Mouse (Mus musculus) frontal cortex, adult (tissue): ENCODE results near the gene Usp47.
"Not testable (repeated sequence)": the region's sequence is repeated elsewhere in the genome, so short reads cannot be mapped to it uniquely, and the experiment has no call there.

Experiments used
- ATAC-seq: cut with Nextera tagmentation; 2 replicates; pipeline ENCODE4 v1.9.2; 2017; ENCODE audit warnings: mild to moderate bottlenecking, moderate library complexity, mixed read lengths; ENCODE audit not compliant: low TSS enrichment

The Usp47 gene

DNA sequence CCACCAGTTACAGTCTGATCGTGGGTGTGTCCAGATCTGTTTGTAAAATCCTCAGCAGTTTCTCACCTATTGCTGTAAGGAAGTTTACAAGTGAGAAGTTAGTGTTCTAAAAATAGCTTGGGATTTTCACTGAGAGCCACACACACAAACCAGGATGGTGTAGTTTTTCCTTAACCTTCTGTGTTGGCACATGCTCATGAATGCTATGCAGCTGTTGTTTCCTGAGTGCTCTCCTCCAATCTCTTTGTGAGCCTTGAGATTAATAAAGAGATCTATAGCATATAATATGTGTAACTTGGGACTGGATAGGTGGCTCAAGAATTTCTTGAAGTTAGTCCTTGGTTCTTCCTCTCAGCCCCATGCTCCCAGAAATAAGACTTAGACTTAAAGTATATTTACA, 13.3 kb downstream of the Usp47 start:
- ATAC-seq = no peak

DNA sequence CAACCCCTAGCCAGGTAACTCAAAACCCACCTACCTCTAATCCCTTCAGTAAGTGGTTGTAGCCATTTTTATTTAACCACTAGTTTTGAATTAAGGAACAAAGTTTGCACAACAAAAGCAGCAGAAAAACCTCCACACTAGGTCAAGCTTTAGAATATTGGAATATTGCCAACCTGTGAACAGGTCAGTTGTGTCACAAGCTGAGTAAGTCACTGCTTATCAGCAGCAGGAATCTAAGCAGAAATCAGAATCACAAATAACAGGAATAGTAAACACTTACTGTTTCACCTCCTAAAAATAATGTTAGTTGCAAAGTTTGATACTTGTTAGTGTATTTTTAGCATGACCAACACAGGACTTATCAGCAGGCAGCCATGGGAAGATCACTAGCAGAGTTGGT, 17.0 kb downstream of the Usp47 start:
- ATAC-seq = no peak

DNA sequence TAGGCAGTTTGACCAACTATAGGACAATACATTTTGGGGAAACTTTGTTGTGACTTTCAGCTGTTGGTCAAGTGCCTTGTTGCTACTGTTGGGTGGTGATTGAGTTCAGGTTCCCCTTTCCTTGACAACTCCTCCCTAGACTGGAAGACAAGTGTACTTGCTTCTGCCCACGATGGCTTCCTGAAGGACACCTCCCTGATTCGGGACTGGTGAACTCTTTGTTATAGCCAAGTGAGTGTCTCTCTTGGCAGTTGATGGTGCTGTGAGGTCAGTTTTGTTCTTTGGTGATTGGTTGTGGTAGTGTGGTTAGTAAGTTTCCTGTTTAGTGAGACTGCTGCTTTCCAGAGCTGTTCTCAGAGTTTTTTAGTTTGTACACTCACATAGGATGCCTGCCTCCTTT, 19.5 kb downstream of the Usp47 start:
- no peak for ATAC-seq

DNA sequence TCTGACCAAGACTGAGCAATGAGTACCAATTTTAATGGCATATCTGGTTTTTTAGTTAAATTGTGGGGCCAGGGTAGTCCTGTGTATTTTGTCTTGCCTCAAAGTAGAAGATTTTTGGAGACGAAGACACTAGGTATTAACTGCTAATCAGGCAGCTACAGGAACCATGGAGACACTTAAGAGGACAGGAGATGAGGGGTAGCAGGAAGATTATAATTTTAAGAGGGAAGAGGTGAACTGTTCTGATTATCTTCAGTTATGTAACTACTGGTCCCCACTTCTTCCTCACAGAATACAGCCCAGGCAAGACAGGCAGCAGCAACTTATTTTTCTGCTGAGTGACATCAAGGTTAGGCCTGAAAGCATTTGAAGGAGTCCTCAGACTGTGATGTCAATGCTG, 21.9 kb downstream of the Usp47 start:
- ATAC-seq = no peak

DNA sequence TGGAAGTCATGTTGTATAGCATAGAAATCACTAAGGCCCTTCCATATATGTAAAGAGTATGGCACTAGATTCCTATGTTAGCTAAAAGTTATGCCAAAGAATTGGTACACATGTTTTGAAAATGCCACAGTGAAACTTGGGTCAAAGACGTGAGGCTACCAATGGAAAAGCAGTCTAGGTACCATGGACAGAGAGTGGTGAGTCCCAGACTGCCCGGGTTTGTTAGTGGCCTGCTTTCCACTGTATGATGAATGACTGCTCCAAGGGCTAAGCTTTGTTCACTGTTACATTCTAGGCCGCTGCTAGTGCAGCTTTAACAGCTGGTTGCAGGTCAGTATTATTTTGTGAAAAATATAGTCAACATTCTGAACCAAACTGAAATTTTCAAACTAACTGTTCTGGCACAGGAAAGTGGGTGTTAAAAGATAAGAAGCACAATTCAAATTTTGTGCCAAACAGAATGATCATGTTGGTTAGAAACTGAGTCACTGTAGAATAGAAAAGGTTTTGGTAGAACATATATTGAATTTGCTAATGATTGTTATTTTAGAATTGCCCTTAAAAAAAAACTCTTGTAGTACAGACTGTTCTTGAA, 22.6 kb downstream of the Usp47 start:
- no peak for ATAC-seq

DNA sequence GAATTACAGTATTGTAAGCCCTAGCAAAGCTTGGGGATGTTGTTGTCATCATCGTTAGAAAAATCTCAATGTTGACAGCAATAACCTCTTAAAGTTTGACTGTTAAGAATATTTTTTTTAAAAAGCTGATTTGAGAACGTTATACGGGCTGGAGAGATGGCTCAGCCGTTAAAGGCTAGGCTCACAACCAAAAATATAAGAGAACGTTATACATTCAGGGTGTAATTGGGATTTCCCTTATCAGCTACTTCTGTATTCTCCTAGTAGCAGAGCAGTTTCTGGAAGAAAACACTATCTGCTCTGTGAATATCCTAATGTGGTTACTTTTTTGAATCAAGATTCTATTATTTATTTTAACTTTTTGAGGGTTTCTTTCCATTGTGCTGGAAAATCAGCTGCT, 25.3 kb downstream of the Usp47 start:
- no peak for ATAC-seq

DNA sequence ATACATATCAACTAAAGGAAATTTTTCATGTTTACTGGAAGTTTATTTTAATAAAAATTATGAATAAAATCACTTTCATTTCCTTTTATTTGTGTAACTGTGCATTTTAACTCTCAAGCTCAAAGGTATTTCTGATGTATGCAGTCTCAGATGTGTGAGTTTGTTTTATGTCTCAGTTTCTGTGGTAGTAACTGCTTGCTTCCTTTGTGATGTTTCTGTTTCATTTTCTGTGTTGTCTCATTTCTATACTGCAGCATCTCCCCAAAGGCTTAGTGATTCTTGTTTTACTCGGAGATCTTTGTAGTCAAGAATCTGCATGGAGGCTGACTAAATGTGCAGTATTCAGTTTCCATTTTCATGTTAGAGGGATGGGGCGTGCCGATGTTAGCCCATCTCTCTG, 30.4 kb downstream of the Usp47 start:
- no peak for ATAC-seq

DNA sequence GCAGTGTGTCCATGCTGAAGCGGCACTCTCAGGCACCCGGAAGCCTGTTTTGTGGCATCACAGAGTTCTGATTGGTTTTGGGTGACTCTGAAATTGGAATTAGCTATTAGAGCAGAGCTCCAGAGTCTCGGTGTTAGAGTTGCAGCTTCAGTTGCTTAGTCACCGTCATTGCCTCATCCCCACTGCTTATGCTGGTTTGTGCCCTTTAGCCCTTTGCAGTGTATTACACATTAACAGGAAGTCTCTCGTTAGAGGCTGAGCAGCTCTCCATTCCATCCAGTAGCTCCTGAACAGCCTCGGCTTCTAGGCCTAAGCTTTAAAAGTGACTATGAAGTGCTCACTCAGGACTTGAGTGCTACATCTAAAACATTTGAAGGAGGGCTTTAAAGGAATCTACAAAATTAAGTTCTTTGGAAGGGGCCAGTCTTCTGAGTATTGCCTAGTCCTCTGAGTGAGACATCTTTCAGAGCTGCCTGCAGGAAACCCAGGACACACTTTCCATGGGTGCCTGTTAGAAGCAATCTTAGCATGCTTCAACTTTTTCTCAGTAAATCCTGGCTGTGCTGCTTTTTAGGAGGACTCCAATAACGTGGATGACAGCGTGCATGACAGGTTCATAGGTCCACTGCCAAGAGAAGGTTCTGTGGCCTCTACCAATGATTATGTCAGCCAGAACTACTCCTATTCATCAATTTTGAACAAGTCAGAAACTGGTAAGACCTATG, 32.8 kb downstream of the Usp47 start:
- ATAC-seq = no peak

DNA sequence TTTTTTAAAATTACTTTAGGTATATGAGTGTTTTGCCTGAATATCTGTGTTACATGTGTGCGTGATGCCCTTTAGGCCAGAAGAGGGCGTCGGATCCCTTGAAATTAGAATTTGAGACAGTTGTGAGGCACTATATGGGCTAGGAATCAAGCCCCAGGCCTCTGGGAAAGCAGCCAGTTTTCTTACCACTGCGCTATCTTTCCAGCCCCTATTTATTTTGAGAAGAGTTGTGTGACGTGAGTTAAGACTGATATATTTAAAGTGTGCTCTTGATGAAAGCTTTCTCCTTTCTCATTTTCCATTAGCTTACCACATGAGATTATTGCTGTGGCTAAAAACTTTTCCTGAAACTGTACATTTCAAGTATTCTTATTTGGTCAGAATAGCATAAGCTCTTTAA, 51.6 kb downstream of the Usp47 start:
- ATAC-seq = no peak

DNA sequence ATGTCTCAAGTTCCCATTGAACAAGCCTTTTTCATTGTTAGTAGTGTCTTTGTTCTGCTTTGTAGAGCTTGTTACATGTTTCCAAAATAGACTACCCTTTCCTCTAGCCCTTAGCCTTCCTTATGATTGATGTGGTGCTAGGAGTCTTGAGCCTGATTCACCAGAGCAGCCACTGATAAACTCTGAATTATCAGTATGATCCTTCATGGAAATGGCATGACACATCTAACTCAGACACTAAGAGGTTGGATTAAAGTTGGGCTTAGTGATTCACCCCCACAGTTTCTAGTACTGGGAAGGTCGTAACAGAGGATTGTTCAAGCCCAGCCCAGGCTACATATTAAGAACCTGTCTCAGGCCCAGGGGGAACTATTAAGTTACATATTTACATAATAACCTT, 59.3 kb downstream of the Usp47 start:
- no peak for ATAC-seq

DNA sequence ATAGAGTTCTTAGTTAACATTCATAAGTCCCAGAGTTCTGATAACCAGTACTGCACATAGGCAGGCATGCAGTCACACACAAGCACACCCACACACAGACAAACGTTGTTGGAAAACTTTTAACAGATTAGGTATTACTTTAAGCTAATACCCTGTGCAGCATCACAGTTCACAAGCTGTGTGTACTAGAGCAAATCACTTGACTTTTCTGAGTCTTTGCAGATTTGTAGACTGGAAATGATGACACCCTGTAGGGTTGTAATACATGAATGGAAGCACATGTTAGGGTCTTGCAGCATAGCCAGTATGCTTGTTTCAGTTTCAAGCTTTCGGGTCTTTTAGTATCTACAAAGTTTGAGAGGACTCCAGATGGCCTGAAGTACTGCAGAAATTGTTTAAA, 60.9 kb downstream of the Usp47 start:
- ATAC-seq = no peak

DNA sequence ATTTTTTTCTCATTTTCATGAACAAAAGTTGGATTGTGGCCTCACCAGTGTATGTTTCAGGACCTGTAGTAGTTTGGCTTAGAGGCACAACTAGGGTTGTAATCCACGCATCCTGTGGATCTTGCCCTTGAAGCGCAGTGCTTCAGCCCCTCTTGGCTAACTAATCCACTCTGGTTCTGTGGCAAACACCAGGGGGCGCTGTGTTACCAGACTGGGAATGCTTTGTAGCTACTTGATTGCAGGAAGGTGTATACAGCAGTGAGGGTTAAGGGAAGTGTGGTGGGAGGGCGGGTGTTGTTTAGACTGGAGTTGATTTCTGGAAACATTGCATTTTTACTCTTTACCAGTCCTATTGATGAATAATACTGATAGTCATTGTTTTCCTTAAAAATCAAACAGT, 61.8 kb downstream of the Usp47 start:
- ATAC-seq = peak; percentile 70; the same call in 1 of the 2 replicates

DNA sequence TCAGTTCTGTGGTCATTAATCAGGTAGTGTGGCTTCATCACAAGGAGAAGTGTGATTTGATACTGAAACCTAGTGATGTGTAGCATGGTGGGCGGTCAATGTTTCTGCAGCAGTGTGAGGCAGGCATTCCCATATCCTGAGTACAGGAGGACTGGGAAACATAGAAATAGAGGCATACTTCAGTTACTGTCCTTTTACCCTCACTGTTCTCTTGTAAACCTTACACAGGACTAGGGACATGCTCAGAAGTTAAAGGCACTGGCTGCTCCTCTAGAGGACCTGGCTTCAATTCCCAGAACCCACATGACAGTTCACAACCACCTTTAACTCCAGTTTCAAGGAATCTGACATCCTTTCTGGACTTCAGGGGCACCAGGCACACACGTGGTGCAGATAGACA, 62.9 kb downstream of the Usp47 start:
- ATAC-seq = no peak

DNA sequence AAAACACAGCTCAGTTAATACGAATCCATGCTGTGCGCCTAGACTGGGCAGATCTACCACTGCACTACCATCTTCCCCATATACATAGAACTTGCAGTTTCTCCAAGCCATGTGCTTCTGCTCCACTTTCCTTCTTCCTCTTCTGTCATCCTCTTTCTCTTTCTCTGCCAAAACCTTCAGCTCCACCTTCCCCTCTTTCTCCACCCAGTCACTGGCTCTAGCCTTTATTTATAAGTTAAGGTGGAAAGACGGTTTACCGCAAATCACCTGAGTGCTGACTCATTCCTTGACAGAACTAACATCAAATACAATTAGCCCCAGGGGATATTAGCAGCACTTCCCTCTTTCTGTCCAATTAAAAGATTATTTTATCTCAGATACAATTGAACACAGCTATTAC, 71.6 kb downstream of the Usp47 start:
- not testable (repeated sequence) for ATAC-seq

DNA sequence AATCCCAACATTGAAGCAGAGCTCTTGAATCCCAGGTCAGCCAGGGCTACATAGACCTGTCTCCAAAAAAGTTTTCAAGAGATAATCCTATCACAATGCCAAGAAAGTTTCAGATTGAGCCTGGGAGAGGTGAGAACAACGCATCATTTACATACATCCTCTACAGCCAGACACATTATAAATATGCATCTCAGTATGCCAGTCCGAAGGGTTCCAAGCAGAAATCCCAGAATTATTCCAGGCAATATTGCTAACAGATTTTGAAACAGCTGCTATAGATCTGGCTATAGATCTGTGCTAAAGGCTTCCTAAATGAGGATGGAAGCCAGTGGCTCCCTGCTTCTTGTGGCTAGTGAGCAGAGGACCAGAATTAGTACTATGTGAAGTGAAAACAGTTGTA, 77.6 kb downstream of the Usp47 start:
- ATAC-seq = peak; percentile 55

DNA sequence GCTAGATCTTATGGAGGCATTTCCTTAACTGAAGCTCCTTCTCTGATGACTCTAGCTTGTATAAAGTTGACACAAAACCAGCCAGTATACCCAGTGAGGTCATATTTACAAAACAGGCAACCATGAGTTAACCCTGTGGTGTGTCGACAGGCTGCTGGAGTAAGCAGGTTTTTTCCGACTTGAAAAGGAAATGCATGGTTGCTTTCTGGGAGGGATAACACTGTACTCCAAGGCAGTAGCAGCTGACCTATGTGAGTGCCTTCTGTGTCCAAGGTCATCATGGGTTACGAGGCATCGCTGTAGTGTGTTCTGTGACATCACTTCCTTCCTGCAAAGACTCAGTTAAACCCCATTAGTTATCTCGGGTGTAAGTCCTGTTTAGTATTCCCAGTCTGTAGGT, 79.6 kb downstream of the Usp47 start:
- ATAC-seq = no peak

DNA sequence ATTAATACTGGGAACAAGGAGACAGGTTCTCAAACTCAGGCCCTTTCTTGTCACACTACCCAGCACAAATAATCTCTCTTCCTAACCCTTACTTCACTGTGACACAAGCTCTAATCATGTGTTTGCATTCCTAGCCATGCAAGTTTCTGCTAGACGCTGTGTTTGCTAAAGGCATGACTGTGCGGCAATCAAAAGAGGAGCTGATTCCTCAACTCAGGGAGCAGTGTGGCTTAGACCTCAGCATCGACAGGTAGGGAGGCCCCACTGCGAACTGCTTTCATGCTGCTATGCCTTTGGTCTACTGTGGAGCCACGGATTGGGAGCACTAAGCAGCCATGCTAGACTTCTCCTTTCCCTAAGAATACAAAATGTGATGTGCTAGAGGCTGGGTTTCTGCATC, 80.5 kb downstream of the Usp47 start:
- no peak for ATAC-seq

DNA sequence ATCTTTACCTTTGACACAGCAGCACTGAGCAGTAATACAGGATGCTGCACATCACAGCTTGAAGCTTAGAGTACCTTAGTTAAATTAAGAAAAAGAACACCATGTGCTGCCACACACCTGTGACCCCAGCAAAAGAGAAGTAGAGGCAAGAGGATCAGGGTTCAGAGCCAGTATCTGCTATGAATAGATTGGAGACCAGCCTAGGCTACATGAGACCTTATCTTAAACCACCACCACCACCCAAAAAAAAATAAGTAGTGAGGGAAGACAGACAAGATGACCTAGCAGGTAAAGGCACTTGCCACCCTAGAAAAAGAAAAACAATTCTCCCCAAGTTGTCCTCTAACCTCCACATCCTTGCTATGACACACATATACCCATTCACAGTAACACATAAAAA, 85.5 kb downstream of the Usp47 start:
- ATAC-seq = no peak

DNA sequence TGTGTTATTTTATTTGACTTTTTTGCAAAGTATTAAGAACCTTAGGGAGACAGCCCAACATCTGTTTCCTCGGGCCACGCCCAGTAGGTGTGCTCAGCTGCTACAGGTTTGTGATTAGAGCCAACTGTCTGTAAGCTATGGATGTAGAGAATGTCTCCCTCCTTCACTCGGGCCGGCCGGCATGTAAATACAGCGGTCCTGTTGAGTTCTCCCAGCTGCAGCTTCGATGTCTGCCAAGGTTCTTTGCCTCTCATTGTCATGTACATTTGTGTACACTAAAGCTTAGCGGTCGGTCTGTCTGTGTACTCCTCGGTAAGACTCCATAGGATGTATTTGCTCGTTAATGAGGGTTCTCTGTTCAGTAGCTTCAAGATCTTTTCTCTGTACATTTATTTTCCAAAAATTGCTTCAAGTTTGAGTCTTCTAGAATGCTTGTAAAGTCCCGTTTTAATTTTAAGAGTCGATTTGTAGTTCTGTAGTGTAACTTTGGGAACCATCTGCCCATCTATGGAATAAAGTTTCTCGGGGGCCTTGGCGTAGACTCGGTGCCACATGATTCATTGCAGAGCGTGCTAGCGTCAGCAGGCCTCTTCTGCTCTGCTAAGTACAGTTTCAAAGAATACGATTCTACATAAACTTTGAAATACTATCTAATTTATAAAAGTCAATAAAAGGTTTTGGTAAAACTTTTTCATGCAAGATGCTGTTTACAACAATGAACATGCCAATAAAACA, 87.5 kb downstream of the Usp47 start:
- peak; percentile 27; the same call in 1 of the 2 replicates for ATAC-seq

DNA sequence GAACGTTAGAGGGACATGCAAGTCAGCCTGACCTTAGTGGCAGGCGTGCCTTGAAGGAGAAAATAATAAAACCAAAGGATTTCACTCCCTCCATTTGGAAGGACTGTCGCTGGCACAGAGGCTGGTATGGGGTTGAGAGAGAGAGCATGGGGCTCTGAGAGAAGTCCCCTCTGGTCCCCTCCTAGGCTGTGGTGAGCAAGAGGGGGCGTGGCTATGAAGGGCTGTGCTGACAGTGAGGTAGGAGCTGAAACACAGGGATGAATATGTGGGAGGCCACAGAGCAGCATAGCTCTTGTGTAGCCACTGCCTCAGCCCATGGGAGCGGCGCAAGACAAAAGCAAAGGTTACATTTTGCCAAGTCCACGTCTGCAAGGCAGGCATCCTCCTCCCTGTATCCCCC, 94.2 kb downstream of the Usp47 start:
- ATAC-seq = no peak

DNA sequence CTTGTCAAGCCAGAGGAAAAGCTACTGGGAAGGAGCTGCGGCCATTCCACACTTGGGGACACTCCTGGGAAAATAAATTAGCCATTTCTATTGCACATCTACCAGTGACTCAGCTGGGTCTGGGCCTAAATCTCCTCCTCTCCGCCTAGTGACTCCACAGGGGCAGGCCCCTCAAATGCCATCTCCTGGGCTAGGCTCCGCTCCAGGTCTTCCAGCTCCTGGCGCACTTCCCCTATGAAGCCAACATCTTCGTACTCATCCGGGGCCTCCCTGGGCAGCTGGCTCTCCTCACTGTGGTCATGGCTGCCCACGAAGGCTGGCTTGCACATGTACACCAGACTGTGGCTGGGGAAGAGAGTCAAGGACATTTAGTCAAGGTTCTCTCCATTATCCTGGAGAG, 94.8 kb downstream of the Usp47 start:
- no peak for ATAC-seq

DNA sequence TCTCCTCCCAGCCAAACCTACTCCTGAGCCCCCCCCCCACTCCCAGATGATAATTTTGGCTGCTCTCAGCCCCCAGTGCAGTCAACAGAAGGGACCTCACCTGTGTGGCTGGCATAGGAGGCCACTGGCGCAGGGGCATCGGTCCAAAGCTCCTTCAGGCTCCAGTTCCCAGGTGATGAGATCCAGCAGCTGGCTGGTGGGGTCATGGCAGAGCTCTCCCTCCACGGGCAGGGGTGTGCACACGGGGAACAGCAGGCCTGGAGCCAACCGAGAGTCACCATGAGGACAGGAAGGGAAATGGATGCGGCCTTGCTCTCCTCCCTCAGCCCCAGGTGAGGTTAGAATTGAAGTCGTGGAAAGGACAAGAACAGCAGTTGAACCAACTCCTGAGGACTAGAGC, 95.9 kb downstream of the Usp47 start:
- ATAC-seq = no peak
